Mouse (Mus musculus): ENCODE results near the gene D11Wsu47e. TPM values are rescaled to one million over a fixed set of nuclear protein-coding genes. Genes with fewer than 3 reads are reported as not detected.

The D11Wsu47e gene
- total RNA-seq, 4 experiments from 2014 or later, result 5.9 to 8.4 (median 6.8) TPM

- no peak for DNase-seq (ENCODE audit: low spot score)
These were observed 49.6 kb downstream of the D11Wsu47e start for GRCm38 (mm10) chr11:113733631-113734364.

DNA sequence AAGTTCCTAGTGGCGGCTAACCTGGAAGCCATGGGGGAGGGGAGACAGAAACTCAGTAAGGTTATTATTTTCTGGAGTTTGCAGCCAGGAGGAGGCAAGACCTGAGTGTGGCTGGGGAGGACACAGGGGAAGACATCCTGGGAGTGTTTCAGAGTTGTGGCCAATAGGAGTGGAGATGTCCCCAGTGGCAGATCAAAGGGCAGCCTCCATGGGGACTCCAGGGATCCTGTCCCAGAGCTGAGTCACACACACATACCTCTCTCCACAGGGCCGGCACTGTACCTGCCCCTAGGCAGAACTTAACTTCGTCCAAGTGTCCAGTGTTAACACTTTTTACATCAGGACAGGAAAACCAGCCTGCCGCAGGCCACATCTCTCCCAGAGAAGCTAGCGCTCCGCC is 50.9 kb downstream of the D11Wsu47e start:
- no peak for DNase-seq (ENCODE audit: low spot score)

DNA sequence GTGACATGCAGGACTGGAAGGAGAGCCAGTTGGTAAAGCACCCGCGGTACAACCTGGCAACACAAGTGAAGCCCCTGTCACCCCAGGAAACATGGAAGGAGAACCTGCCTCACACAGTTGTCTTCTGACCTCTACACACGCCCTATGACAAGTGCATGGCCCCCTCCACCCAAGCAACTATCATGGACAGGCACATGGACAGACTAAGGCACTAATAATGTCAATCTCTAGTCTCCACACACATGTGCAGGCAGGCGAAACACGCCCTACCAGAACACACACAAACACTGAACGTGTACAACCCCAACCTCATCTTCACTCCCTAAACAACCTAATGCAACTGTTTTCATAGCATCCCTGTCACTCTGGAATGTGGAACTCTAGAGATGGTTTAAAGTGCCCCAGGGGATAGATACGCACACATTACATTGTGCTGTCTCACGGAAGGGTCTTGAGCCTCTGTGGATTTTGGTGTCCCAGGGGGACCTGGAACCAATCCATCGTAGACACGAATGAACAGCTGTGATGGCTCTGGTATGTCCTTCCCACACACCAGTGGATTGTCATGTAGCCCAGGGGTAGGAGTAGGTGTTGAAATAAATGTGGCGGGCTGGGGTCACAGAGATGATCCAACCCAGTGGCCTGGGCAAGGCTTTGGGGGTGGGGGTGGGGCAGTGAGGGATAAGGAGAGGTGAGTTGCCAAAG is 52.8 kb downstream of the D11Wsu47e start:
- no peak for DNase-seq (ENCODE audit: low spot score)

DNA sequence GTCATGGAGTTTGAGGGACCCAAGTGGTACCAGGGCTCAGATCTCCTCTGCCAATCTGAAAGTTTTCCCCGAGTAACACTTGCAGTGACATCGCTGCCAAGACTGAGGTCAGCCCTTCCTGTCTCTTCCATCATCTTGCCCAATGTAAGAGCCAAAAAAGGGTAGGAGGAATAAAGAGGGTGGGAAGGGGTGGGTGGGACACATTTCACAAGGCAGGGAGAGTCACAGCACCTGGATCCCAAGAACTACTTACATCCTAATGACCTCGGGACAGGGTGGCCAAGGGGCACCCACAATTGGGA is 53.3 kb downstream of the D11Wsu47e start:
- DNase-seq (ENCODE audit: low spot score), result no peak

DNA sequence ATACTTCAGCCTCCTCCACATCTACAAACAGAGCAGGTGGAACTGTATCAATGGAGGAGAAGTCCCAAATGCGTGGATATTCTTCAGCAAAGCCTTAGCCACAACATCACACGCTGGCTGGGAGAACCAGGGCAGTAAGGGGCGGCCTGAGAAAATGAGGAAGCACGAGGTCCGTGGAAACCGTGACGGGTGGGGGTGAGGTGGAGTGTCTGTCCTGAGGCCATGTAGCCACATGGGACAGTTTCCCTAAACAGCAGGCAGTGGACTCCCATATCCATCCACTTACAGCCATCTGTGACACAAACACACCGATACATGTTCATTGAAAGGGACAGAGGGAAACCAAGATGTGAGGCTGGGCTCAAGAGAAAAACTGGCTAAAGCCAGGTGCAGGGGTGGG is 53.7 kb downstream of the D11Wsu47e start:
- DNase-seq (ENCODE audit: low spot score), result no peak

- DNase-seq (ENCODE audit: low spot score), result no peak
These were observed 55.0 kb downstream of the D11Wsu47e start for GRCm38 (mm10) chr11:113739213-113739612.

- DNase-seq (ENCODE audit: low spot score), result no peak
These were observed 55.9 kb downstream of the D11Wsu47e start for GRCm38 (mm10) chr11:113740100-113740499.

DNA sequence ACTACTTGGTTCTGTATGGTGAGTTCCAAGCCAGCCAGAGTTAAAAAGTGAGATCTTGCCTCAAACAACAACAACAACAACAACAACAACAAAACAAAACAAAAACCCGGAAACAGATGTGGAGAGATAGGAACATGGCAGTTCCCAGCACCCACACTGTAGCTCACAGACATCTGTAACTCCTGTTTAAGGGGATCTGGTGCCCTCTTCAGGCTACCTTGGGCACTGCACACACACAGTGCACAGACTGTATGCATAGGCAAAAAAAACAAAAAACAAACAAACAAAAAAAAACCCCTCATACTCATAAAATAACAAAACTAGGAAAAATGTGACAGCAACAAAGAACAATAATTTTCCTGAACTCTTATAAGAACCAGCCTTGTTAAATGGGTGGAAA is 58.8 kb downstream of the D11Wsu47e start:
- no peak for DNase-seq (ENCODE audit: low spot score)

Other genes with a start within 250 kb of the D11Wsu47e start
- gene Sstr2, start 65.1 kb upstream of the D11Wsu47e start, total RNA-seq (2022), result not detected
- gene Cog1, start 35.2 kb upstream of the D11Wsu47e start, total RNA-seq (2022), result 10 to 100 TPM; 21.0 to 26.0 (median 22.8) TPM
- gene Slc39a11, start 34.3 kb upstream of the D11Wsu47e start, total RNA-seq (2022), result 1 to 10 TPM; 2.8 to 4.4 (median 4.0) TPM
- 10 to 100 TPM; 15.0 to 16.7 (median 15.8) TPM for gene Fam104a, start 257 bp upstream of the D11Wsu47e start, total RNA-seq (2022)
- gene Cpsf4l, start 25.6 kb downstream of the D11Wsu47e start, total RNA-seq (2022), result not detected
- 10 to 100 TPM in 3 of 4 experiments, 1 to 10 TPM in 1; 9.7 to 16.5 (median 14.7) TPM for gene Cdc42ep4, start 67.5 kb downstream of the D11Wsu47e start, total RNA-seq (2022)

Data from heart, adult 8-10 months (tissue).